In the genomic region with DNA sequence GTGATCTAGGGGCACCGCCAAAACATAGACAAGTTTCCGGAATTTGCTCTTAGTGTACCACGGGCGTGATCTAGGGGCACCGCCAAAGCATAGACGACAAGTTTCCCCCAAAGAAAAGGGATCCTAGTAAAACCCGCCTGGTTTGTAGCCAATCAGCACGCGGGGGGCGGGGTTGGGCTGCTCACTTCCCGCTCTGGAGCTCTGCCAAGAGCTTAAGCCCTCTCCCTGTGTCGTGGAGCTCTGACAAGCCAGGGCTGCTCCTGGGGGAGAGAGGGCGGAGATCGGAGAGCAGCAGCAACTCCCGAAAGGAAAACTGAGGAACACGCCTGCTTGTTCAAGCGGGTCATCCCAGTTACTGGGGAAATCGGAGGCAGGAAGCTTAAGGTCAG, we compare ENCODE assay signal across 8 mouse cellular contexts. TPM values are rescaled to one million over a fixed set of nuclear protein-coding genes. Genes with fewer than 3 reads are reported as not detected.
DNase-seq lines count a peak whose midpoint lies in the region; ATAC-seq lines count a peak whose summit lies in the region.

No protein-coding gene starts in this region.

- DNase-seq in MEL-GATA-1-ER (ENCODE audit: extremely low read depth, low read depth): peak; percentile 91
- peak; percentile 68 for DNase-seq in cerebellum, adult 8-10 months
- DNase-seq in frontal cortex, postnatal 10 days (ENCODE audit: low spot score in 2 of 2): peak; percentile 86 to 88
- DNase-seq in layer of hippocampus, postnatal 14 days (ENCODE audit: low spot score in 2 of 2): peak; percentile 75 to 86
- peak; percentile 96 for DNase-seq in lung, postnatal 36 days
- DNase-seq in retina, embryonic 14.5 days (ENCODE audit: low spot score): peak; percentile 91
- peak; percentile 95 for DNase-seq in thymus, postnatal 4 days

- H3K4me1 ChIP-seq in hindbrain, embryonic 12.5 days: peaks cover 41% of the 10 kb centered on the region

- no peak for ATAC-seq in hindbrain, embryonic 12.5 days (ENCODE audit: low FRiP score)

- H3K27ac ChIP-seq in hindbrain, embryonic 12.5 days: peak overlapping the region; percentile 80

- peak overlapping the region; percentile 48 for H3K9ac ChIP-seq in hindbrain, embryonic 12.5 days

- WGBS in hindbrain, embryonic 12.5 days: 1% methylated on average over 18 of the region's 18 CpGs

- H3K9me3 ChIP-seq in hindbrain, embryonic 12.5 days (replicated peaks): no peaks in the 10 kb centered on the region

- H3K4me3 ChIP-seq in hindbrain, embryonic 12.5 days: peak overlapping the region; percentile 30

- H3K4me2 ChIP-seq in hindbrain, embryonic 12.5 days (replicated peaks): peak overlapping the region; percentile 64

- 0 out of 2 replicates have a peak, but pooled peaks cover 6% of the 10 kb centered on the region for H3K27me3 ChIP-seq in hindbrain, embryonic 12.5 days

- H3K36me3 ChIP-seq in hindbrain, embryonic 12.5 days: no peaks in the 10 kb centered on the region

RNA-seq across cellular contexts. Expression of gene Banp, which starts 1.8 kb away (rescaled TPM):
- polyA plus RNA-seq in hindbrain, embryonic 12.5 days (2016; fragmentation: Nextera tagmentation; extraction: Ambion mirVana): 48.3 and 57.3 TPM in 2 replicates
- 10 to 100 TPM; 27.1 to 43.0 TPM for total RNA-seq in layer of hippocampus, postnatal 14 days (2021)

RNA-seq across cellular contexts. Expression of gene Car5a, which starts 3.0 kb away (rescaled TPM):
- polyA plus RNA-seq in hindbrain, embryonic 12.5 days (2016; fragmentation: Nextera tagmentation; extraction: Ambion mirVana): 0.18 TPM in 1 of 2 replicates, not detected in the other
- total RNA-seq in layer of hippocampus, postnatal 14 days (2021): not detected

RNA-seq across cellular contexts. Expression of gene Slc7a5, which starts 40.3 kb away (rescaled TPM):
- polyA plus RNA-seq in hindbrain, embryonic 12.5 days (2016; fragmentation: Nextera tagmentation; extraction: Ambion mirVana): 29.4 and 33.2 TPM in 2 replicates
- 100 to 1,000 TPM; 133 to 140 TPM for total RNA-seq in layer of hippocampus, postnatal 14 days (2021)
